Mouse (Mus musculus) embryonic facial prominence, embryonic 15.5 days (tissue): ENCODE data around the gene Prcd. TPM values are rescaled to one million over a fixed set of nuclear protein-coding genes. Genes with fewer than 3 reads are reported as not detected.
A peak's percentile ranks its signal among the peaks of the same experiment; 100 is the strongest.
"Not testable (repeated sequence)": the region's sequence is repeated elsewhere in the genome, so short reads cannot be mapped to it uniquely, and the experiment has no call there.

ENCODE experiments used
- ATAC-seq: fragments of 200-750 bp; cut with Nextera tagmentation; 2 replicates; pipeline ENCODE4 v1.8.0; 2017; ENCODE audit warnings: low read depth, moderate TSS enrichment; ENCODE audit not compliant: insufficient number of reproducible peaks, low FRiP score, low TSS enrichment
- H3K27ac ChIP-seq: fragments of 300-500 bp; sonication (generic); replicated peaks from 2 replicates; pipeline ENCODE4 v1.5.1; 2015; ENCODE audit warnings: mild to moderate bottlenecking, inconsistent platforms
- H3K27me3 ChIP-seq: fragments of 300-500 bp; sonication (generic); 2 replicates; pipeline ENCODE4 v1.6.1; 2015; ENCODE audit warnings: inconsistent platforms
- H3K36me3 ChIP-seq: fragments of 300-500 bp; sonication (generic); 2 replicates; pipeline ENCODE4 v1.6.1; 2015; ENCODE audit warnings: mild to moderate bottlenecking, inconsistent platforms
- H3K4me1 ChIP-seq: fragments of 300-500 bp; sonication (generic); 2 replicates; pipeline ENCODE4 v1.6.1; 2015; ENCODE audit warnings: inconsistent platforms
- H3K4me2 ChIP-seq: fragments of 300-500 bp; sonication (generic); replicated peaks from 2 replicates; pipeline ENCODE4 v1.6.1; 2015; ENCODE audit warnings: mild to moderate bottlenecking, inconsistent platforms
- H3K4me3 ChIP-seq: fragments of 300-500 bp; sonication (generic); replicated peaks from 2 replicates; pipeline ENCODE4 v1.5.1; 2015; ENCODE audit warnings: mild to moderate bottlenecking, inconsistent platforms
- H3K9ac ChIP-seq: fragments of 300-500 bp; sonication (generic); 2 replicates; pipeline ENCODE4 v1.6.1; 2015; ENCODE audit warnings: inconsistent platforms
- H3K9me3 ChIP-seq: fragments of 300-500 bp; sonication (generic); replicated peaks from 2 replicates; pipeline ENCODE4 v1.6.1; 2016; ENCODE audit warnings: inconsistent platforms
- WGBS: fragments of 180-500 bp; shearing (Covaris S2); methylation state at CpG from one replicate; pipeline ENCODE4 v1.1.7; 2015; 5-methylcytosine and 5-hydroxymethylcytosine counted together
- polyA plus RNA-seq: library from polyadenylated mRNA; unstranded; fragments of >200 nt; fragmentation: Nextera tagmentation; extraction: Ambion mirVana; gene quantifications from 2 replicates; pipeline ENCODE4 v1.2.1, GENCODE M21; 2015

Gene Prcd
- polyA plus RNA-seq: 3.6 and 3.8 TPM in 2 replicates

DNA sequence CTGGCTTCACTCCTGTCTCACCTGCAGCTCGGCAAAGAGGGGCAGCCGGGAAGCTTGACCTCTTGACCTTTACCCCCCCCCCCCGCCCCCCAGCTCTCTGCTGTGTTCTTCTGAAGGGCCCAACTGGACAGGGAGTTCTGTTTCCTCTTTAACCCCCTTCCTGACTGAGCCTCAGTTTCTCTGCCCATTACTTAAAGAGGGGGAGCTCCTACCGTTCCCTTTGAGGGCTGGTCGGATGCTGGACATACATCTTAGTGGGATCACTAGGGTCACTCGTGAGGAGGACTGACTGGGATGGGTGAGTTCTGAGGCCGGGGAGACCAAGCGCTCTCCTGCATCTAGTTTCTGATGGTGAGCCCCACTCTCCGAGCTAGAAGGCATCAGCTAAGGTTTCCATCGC lies at the start of gene Prcd:
Gene Prcd (plus strand): TSS at position 301 of the 400 bp plus-strand sequence.
- no peak for ATAC-seq
- peak within 1 kb of the TSS; percentile 60 for H3K9ac ChIP-seq
- peaks cover 16% of the 10 kb centered on the region for H3K27me3 ChIP-seq
- H3K9me3 ChIP-seq: no peaks in the 10 kb centered on the region
- H3K27ac ChIP-seq: peak within 1 kb of the TSS; percentile 22; the same call in 1 of the 2 replicates
- peaks cover 67% of the 10 kb centered on the region for H3K4me1 ChIP-seq
- H3K4me3 ChIP-seq: peak within 1 kb of the TSS; percentile 59
- no peaks in the 10 kb centered on the region for H3K36me3 ChIP-seq
- under 1% methylated on average over 10 of the region's 10 CpGs for WGBS
- H3K4me2 ChIP-seq: peak within 1 kb of the TSS; percentile 89

GRCm38 (mm10) chr11:116604097-116604496 lies 49.2 kb upstream of the Prcd start:
- Histone ChIP-seq H3K27me3 (no peaks in the 10 kb centered on the region), H3K9ac (no peak overlapping the region), H3K4me2 (no peak overlapping the region), H3K4me3 (no peak overlapping the region), H3K4me1 (no peaks in the 10 kb centered on the region), H3K27ac (no peak overlapping the region), H3K9me3 (no peaks in the 10 kb centered on the region), H3K36me3 (peaks cover 32% of the 10 kb centered on the region)
- no peak for ATAC-seq
- WGBS: 86% methylated on average over 12 of the region's 12 CpGs

GRCm38 (mm10) chr11:116607717-116608116 lies 45.6 kb upstream of the Prcd start:
- Histone ChIP-seq H3K4me1 (no peaks in the 10 kb centered on the region), H3K27ac (no peak overlapping the region), H3K36me3 (peaks cover 18% of the 10 kb centered on the region), H3K4me2 (no peak overlapping the region), H3K27me3 (no peaks in the 10 kb centered on the region), H3K4me3 (no peak overlapping the region), H3K9me3 (no peaks in the 10 kb centered on the region), H3K9ac (no peak overlapping the region)
- ATAC-seq: no peak
- 91% methylated on average over 3 of the region's 3 CpGs for WGBS

DNA sequence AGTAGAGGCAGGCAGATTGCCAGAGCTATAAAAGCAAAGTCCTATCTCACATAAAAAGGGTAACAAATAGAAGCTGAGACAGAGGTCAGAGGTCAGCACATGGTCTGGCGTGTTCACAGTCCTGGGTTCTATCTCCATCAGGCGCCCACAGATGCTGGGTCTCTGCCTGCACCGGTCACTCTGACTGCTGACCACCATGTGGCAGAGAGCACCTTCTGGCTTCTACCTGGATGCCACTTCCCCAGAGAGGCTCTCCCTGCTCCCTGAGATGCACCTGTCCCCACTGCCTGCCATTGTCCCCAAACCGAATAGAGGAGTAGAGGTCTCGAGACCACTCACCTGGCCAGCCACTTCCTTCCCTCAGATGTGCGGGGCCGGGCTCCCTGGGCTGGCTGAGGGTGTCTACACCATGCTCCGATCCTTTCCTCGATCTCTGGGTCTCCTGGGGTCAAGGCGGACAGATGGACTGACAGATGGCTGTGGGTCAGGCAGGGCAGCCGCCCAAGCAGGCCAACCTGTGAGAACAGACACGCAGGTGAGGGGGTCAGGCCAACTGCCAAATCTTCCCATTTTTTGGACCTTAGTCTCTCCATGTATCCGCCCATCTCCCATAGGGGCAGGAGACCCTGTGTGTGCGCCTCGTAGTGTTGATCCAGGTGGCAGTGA lies 43.2 kb upstream of the Prcd start:
- no peak for ATAC-seq
- Histone ChIP-seq H3K27ac (no peak overlapping the region), H3K36me3 (peaks cover 10% of the 10 kb centered on the region; the same call in 1 of the 2 replicates), H3K9ac (no peak overlapping the region), H3K9me3 (no peaks in the 10 kb centered on the region), H3K4me2 (no peak overlapping the region), H3K4me1 (no peaks in the 10 kb centered on the region), H3K4me3 (no peak overlapping the region), H3K27me3 (no peaks in the 10 kb centered on the region)
- 88% methylated on average over 15 of the region's 15 CpGs for WGBS

GRCm38 (mm10) chr11:116611168-116611567 lies 42.2 kb upstream of the Prcd start:
- H3K4me1 ChIP-seq, ATAC-seq, H3K9me3 ChIP-seq, H3K4me3 ChIP-seq, H3K9ac ChIP-seq, H3K27ac ChIP-seq, H3K36me3 ChIP-seq, H3K4me2 ChIP-seq, H3K27me3 ChIP-seq: not testable (repeated sequence)
- 86% methylated on average over 9 of the region's 9 CpGs for WGBS

DNA sequence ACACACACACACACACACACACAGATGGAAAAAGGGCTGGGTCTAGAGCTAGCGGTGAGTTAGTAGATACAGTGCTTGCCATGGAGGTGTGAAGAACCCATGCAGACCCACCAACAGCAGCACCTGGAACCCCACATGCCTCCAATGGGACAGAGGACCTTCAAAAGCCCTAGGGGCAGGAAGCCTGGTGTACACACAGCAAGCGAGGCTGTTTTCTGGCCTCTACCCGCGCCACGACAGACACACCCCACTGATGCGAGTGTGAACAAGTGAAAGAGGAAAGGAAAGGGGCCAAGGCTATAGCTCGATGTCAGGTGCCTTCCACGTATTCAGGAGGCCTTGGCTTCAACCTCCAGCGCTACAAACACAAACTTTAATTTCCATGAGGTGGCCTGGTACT lies 41.5 kb upstream of the Prcd start:
- Histone ChIP-seq H3K27ac (no peak overlapping the region), H3K4me2 (no peak overlapping the region), H3K9ac (no peak overlapping the region), H3K27me3 (no peaks in the 10 kb centered on the region), H3K4me3 (no peak overlapping the region), H3K4me1 (peaks cover 17% of the 10 kb centered on the region), H3K9me3 (no peaks in the 10 kb centered on the region), H3K36me3 (no peaks in the 10 kb centered on the region)
- WGBS: 69% methylated on average over 9 of the region's 9 CpGs
- no peak for ATAC-seq

- no peak for ATAC-seq
- Histone ChIP-seq H3K4me3 (no peak overlapping the region), H3K36me3 (no peaks in the 10 kb centered on the region), H3K27ac (no peak overlapping the region), H3K4me2 (no peak overlapping the region), H3K4me1 (peaks cover 21% of the 10 kb centered on the region), H3K9me3 (no peaks in the 10 kb centered on the region), H3K27me3 (no peaks in the 10 kb centered on the region), H3K9ac (no peak overlapping the region)
- 93% methylated on average over 1 of the region's 1 CpGs for WGBS
Observed at GRCm38 (mm10) chr11:116612554-116612953, 40.8 kb upstream of the Prcd start.

GRCm38 (mm10) chr11:116613234-116613633 lies 40.1 kb upstream of the Prcd start:
- ATAC-seq: no peak
- WGBS: 85% methylated on average over 6 of the region's 6 CpGs
- H3K4me1 ChIP-seq: peaks cover 28% of the 10 kb centered on the region
- H3K4me3 ChIP-seq: no peak overlapping the region
- no peaks in the 10 kb centered on the region for H3K36me3 ChIP-seq
- no peak overlapping the region for H3K9ac ChIP-seq
- no peaks in the 10 kb centered on the region for H3K27me3 ChIP-seq
- no peak overlapping the region for H3K27ac ChIP-seq
- H3K4me2 ChIP-seq: no peak overlapping the region
- no peaks in the 10 kb centered on the region for H3K9me3 ChIP-seq

DNA sequence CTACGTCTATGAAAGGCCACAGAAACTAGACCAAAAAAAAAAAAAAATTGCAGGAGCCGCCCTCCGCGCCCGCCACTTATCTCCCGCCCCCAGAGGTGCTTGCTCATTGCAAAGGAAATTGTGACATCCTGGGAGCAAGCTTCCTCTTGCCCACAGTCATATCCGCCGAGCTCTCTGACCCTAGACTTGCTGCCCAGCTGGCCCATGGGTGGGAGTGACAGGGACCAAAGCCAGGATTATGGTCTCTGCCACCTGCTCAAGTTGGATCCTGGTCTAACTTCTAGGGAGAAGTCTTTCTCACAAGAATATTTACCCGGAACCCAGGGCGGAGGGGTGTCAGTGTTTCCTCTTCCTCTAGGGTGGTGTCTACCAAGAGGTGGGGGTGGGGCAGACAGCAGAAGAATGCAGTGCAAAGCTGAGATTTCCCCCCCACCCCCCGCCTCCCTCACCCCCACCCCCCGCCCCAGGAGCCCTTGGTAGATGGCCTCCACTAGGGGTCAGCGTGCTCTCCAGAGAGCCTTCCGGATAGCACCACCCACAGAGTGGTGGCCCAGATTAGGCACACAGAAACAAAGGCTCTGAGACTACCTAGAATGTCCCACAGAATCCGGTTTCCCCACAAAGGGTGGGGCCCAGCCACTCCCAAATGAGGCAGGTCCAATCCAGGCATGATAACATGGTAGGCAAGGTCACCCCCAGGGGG lies 37.4 kb upstream of the Prcd start:
- H3K9me3 ChIP-seq: no peaks in the 10 kb centered on the region
- no peak for ATAC-seq
- H3K27ac ChIP-seq: 0 out of 2 replicates have a peak overlapping the region, but pooled peaks have one; percentile 7
- H3K4me1 ChIP-seq: peaks cover 49% of the 10 kb centered on the region
- no peaks in the 10 kb centered on the region for H3K27me3 ChIP-seq
- no peak overlapping the region for H3K4me3 ChIP-seq
- H3K36me3 ChIP-seq: no peaks in the 10 kb centered on the region
- 40% methylated on average over 14 of the region's 15 CpGs for WGBS
- 0 out of 2 replicates have a peak overlapping the region, but pooled peaks have one; percentile 6 for H3K4me2 ChIP-seq
- no peak overlapping the region for H3K9ac ChIP-seq

- H3K27ac ChIP-seq: peak overlapping the region; percentile 7; the same call in 1 of the 2 replicates
- WGBS: 73% methylated on average over 10 of the region's 10 CpGs
- no peaks in the 10 kb centered on the region for H3K27me3 ChIP-seq
- no peak overlapping the region for H3K4me3 ChIP-seq
- no peak overlapping the region for H3K9ac ChIP-seq
- peaks cover 56% of the 10 kb centered on the region for H3K4me1 ChIP-seq
- no peaks in the 10 kb centered on the region for H3K9me3 ChIP-seq
- H3K36me3 ChIP-seq: no peaks in the 10 kb centered on the region
- ATAC-seq: no peak
- 0 out of 2 replicates have a peak overlapping the region, but pooled peaks have one; percentile 6 for H3K4me2 ChIP-seq
Observed at GRCm38 (mm10) chr11:116616438-116617118, 36.8 kb upstream of the Prcd start.

GRCm38 (mm10) chr11:116617641-116618040 lies 35.7 kb upstream of the Prcd start:
- Histone ChIP-seq H3K9me3 (no peaks in the 10 kb centered on the region), H3K9ac (no peak overlapping the region), H3K4me2 (no peak overlapping the region), H3K27ac (peak overlapping the region; percentile 39; the same call in 1 of the 2 replicates), H3K27me3 (no peaks in the 10 kb centered on the region; the same call in 1 of the 2 replicates), H3K4me3 (no peak overlapping the region), H3K4me1 (peaks cover 66% of the 10 kb centered on the region), H3K36me3 (no peaks in the 10 kb centered on the region)
- ATAC-seq: no peak
- 62% methylated on average over 7 of the region's 7 CpGs for whole genome bisulfite sequencing
